Mouse (Mus musculus) cerebellum, adult 9-10 months (tissue): ENCODE results near the gene Zfp956.

Source experiments
- DNase-seq: peaks from one replicate; pipeline ENCODE4 v3.0.0; 2022

Gene Zfp956

GRCm38 (mm10) chr6:47974599-47974998 is 21.4 kb downstream of the Zfp956 start:
- no peak for DNase-seq

GRCm38 (mm10) chr6:47978897-47979368 is 25.7 kb downstream of the Zfp956 start:
- DNase-seq, result peak; percentile 87

GRCm38 (mm10) chr6:47983936-47984335 is 30.7 kb downstream of the Zfp956 start:
- peak; percentile 32 for DNase-seq

- no peak for DNase-seq
Measured at GRCm38 (mm10) chr6:47995661-47996060, 42.5 kb downstream of the Zfp956 start.

GRCm38 (mm10) chr6:48010727-48011126 is 57.5 kb downstream of the Zfp956 start:
- DNase-seq, result no peak
